Comparison of ENCODE assay signal across 8 mouse cellular contexts in genomic region chr8:124346852-124347523, GRCm38 (mm10).
DNase-seq lines count a peak whose midpoint lies in the region; ATAC-seq and TF ChIP-seq lines count a peak whose summit lies in the region.

No protein-coding gene starts in this region.

- ATAC-seq in forebrain, embryonic 14.5 days: peak; percentile 62; the same call in 1 of the 2 replicates
- ATAC-seq in hindbrain, postnatal 0 days: peak; percentile 67
- ATAC-seq in limb, embryonic 14.5 days (ENCODE audit: low FRiP score, low read depth): peak; percentile 80
- ATAC-seq in midbrain, postnatal 0 days (ENCODE audit: low FRiP score): 0 out of 2 replicates have a peak, but pooled peaks have one; percentile 63

- no peaks in the 10 kb centered on the region for H3K9me3 ChIP-seq in forebrain, embryonic 14.5 days (replicated peaks; ENCODE audit: control insufficient read depth, low read length)
- no peaks in the 10 kb centered on the region for H3K9me3 ChIP-seq in hindbrain, postnatal 0 days (ENCODE audit: low read length)
- H3K9me3 ChIP-seq in limb, embryonic 14.5 days (ENCODE audit: control insufficient read depth, low read length): no peaks in the 10 kb centered on the region
- H3K9me3 ChIP-seq in midbrain, postnatal 0 days (ENCODE audit: low read length): no peaks in the 10 kb centered on the region

- H3K27me3 ChIP-seq in forebrain, embryonic 14.5 days (replicated peaks; ENCODE audit: control insufficient read depth, insufficient read depth, low read length): no peaks in the 10 kb centered on the region
- H3K27me3 ChIP-seq in hindbrain, postnatal 0 days (ENCODE audit: insufficient read depth, low read length): no peaks in the 10 kb centered on the region
- no peaks in the 10 kb centered on the region for H3K27me3 ChIP-seq in limb, embryonic 14.5 days (ENCODE audit: control insufficient read depth, insufficient read depth, low read length)
- H3K27me3 ChIP-seq in midbrain, postnatal 0 days (ENCODE audit: insufficient read depth, low read length): no peaks in the 10 kb centered on the region

- no peak overlapping the region for H3K4me3 ChIP-seq in forebrain, embryonic 14.5 days (ENCODE audit: low read depth, low read length)
- no peak overlapping the region for H3K4me3 ChIP-seq in hindbrain, postnatal 0 days (ENCODE audit: low read length)
- H3K4me3 ChIP-seq in limb, embryonic 14.5 days (replicated peaks; ENCODE audit: low read length): no peak overlapping the region
- no peak overlapping the region for H3K4me3 ChIP-seq in midbrain, postnatal 0 days (ENCODE audit: low read depth, low read length)

- peak; percentile 98 for TF ChIP-seq CTCF in hindbrain, postnatal 0 days (IDR thresholded peaks at IDR 0.05; ENCODE audit: low read depth)
- peak; percentile 98 for TF ChIP-seq CTCF in midbrain, postnatal 0 days (IDR thresholded peaks at IDR 0.05)

- H3K36me3 ChIP-seq in forebrain, embryonic 14.5 days (ENCODE audit: control insufficient read depth, insufficient read depth, low read length): peaks cover 37% of the 10 kb centered on the region
- peaks cover 21% of the 10 kb centered on the region; the same call in 1 of the 2 replicates for H3K36me3 ChIP-seq in hindbrain, postnatal 0 days (ENCODE audit: insufficient read depth, low read length)
- peaks cover 20% of the 10 kb centered on the region for H3K36me3 ChIP-seq in limb, embryonic 14.5 days (ENCODE audit: control insufficient read depth, insufficient read depth, low read length)
- H3K36me3 ChIP-seq in midbrain, postnatal 0 days (ENCODE audit: insufficient read depth, low read length): peaks cover 29% of the 10 kb centered on the region

- DNase-seq in ovary, postnatal 36 days (ENCODE audit: low spot score): peak; percentile 65
- DNase-seq in ovary, postnatal 10 days (ENCODE audit: low spot score): no peak
- DNase-seq in c-Kit-negative CD71-positive TER-119-positive erythroid progenitor cells, embryonic 14.5 days (ENCODE audit: low read depth, low spot score): peak; percentile 16
- peak; percentile 73 for DNase-seq in forebrain, embryonic 14.5 days (ENCODE audit: low spot score)
- DNase-seq in hindbrain, postnatal 0 days (ENCODE audit: low spot score): peak; percentile 83
- peak; percentile 76 for DNase-seq in limb, embryonic 14.5 days (ENCODE audit: low spot score)
- peak; percentile 74 for DNase-seq in midbrain, postnatal 0 days (ENCODE audit: low spot score)
- DNase-seq in thymus, adult 18-20 months: peak; percentile 26 to 27

- H3K4me2 ChIP-seq in forebrain, embryonic 14.5 days (ENCODE audit: low read length): no peak overlapping the region
- no peak overlapping the region for H3K4me2 ChIP-seq in hindbrain, postnatal 0 days (ENCODE audit: low read depth, low read length)
- no peak overlapping the region for H3K4me2 ChIP-seq in limb, embryonic 14.5 days (replicated peaks; ENCODE audit: low read depth, low read length, severe bottlenecking)
- H3K4me2 ChIP-seq in midbrain, postnatal 0 days (ENCODE audit: low read depth, low read length, poor library complexity, severe bottlenecking): no peak overlapping the region

- TF ChIP-seq POLR2A in limb, embryonic 14.5 days (IDR thresholded peaks at IDR 0.05; ENCODE audit: borderline replicate concordance, extremely low read depth, insufficient read depth, insufficient read length): no peak

- no peak overlapping the region for H3K27ac ChIP-seq in forebrain, embryonic 14.5 days (ENCODE audit: low read depth, low read length)
- H3K27ac ChIP-seq in hindbrain, postnatal 0 days: no peak overlapping the region
- no peak overlapping the region for H3K27ac ChIP-seq in limb, embryonic 14.5 days (replicated peaks; ENCODE audit: low read depth, low read length)
- H3K27ac ChIP-seq in midbrain, postnatal 0 days (ENCODE audit: low read depth, low read length): no peak overlapping the region

- H3K9ac ChIP-seq in forebrain, embryonic 14.5 days (ENCODE audit: low read length): no peak overlapping the region
- no peak overlapping the region for H3K9ac ChIP-seq in hindbrain, postnatal 0 days (replicated peaks; ENCODE audit: low read length)
- no peak overlapping the region for H3K9ac ChIP-seq in limb, embryonic 14.5 days (ENCODE audit: low read depth, low read length, severe bottlenecking)
- H3K9ac ChIP-seq in midbrain, postnatal 0 days (replicated peaks; ENCODE audit: low read length, poor library complexity, severe bottlenecking): no peak overlapping the region

- no peaks in the 10 kb centered on the region for H3K4me1 ChIP-seq in forebrain, embryonic 14.5 days (ENCODE audit: control insufficient read depth, insufficient read depth, low read length)
- no peaks in the 10 kb centered on the region for H3K4me1 ChIP-seq in hindbrain, postnatal 0 days (ENCODE audit: insufficient read depth, low read length)
- no peaks in the 10 kb centered on the region for H3K4me1 ChIP-seq in limb, embryonic 14.5 days (ENCODE audit: control insufficient read depth, insufficient read depth, low read length)
- no peaks in the 10 kb centered on the region for H3K4me1 ChIP-seq in midbrain, postnatal 0 days (ENCODE audit: insufficient read depth, low read length)

- 49% methylated on average over 19 of the region's 19 CpGs for WGBS in forebrain, embryonic 14.5 days
- 48% methylated on average over 19 of the region's 19 CpGs for WGBS in hindbrain, postnatal 0 days
- WGBS in limb, embryonic 14.5 days: 28% methylated on average over 19 of the region's 19 CpGs
- WGBS in midbrain, postnatal 0 days: 47% methylated on average over 19 of the region's 19 CpGs
